Mouse (Mus musculus) gastrocnemius, postnatal 25 days (tissue): ENCODE results near the gene Gm19684. TPM values are rescaled to one million over a fixed set of nuclear protein-coding genes. Genes with fewer than 3 reads are reported as not detected.
A peak's percentile ranks its signal among the peaks of the same experiment; 100 is the strongest.
"Not testable (repeated sequence)": the region's sequence is repeated elsewhere in the genome, so short reads cannot be mapped to it uniquely, and the experiment has no call there.

Experiments
- DNase-seq: peaks from one replicate; pipeline ENCODE4 v3.0.0; 2022
- long read RNA-seq, 2 experiments: library from polyadenylated mRNA; stranded (forward); transcript quantifications; one replicate each; pipeline ENCODE4 v2.0.0; 2021
- total RNA-seq, 2 experiments: library from RNA; stranded (reverse); gene quantifications; 1 replicate in 1 of 2; 2 replicates in 1 of 2; pipeline ENCODE4 v1.2.3; 2021

The Gm19684 gene
- not detected for total RNA-seq
- long read RNA-seq, experiment 1 = 0 reads
- long read RNA-seq, experiment 2 = 0 reads

- peak; percentile 47 for DNase-seq
These were observed at the start of gene Gm19684 for GRCm38 (mm10) chr17:36121352-36122020. Gm19684 (plus strand) TSS chr17:36121678.

DNA sequence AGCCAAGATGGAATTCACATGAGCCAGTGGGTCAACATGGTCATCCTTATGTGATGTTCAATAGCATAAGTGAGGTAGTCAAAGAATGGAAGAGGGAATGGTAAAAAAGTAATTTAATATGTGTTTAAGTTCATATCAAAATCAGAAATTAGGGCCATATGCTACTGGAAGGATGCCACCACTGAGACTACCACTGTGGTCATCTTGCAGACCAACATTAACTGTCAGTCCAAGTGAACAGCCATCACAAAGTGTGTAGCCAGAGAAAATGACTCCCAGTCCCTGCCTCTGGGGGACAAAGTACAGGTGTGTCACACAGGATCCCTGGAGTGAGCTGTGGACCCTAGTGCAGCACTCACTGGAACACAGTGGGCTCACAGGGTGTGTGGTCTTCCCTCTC is 39.6 kb upstream of the Gm19684 start:
- DNase-seq = not testable (repeated sequence)

- DNase-seq = not testable (repeated sequence)
These were observed 38.8 kb upstream of the Gm19684 start for GRCm38 (mm10) chr17:36082519-36083232.

GRCm38 (mm10) chr17:36083266-36083869 is 38.1 kb upstream of the Gm19684 start:
- DNase-seq = no peak

DNA sequence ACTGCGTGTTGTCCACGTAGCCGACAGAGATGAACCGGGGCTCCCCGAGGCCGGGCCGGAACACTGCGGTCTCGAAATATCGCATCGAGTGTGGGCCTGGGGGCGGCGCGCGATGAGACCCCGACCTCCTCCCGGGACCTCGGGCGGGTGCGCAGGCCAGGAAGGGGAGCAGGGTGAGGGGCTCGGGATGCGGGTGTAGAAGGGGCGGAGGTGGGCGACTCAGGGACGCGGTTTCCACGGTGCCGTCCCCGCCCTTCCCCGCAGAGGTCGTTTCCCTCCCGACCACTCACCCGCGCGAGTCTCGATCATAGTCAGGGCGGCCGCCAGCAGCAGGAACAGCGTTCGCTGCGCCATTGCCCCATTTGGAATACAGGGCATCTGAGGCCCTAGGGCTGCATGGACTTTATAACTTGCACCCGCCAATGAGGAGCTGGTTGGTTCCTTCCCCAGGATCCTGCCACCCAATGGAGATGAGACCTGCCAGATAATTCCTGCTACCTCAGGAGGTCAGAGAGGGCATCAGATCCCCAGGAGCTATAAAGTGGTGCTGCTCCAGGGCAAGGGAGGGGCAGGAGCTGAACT is 37.5 kb upstream of the Gm19684 start:
- no peak for DNase-seq

DNA sequence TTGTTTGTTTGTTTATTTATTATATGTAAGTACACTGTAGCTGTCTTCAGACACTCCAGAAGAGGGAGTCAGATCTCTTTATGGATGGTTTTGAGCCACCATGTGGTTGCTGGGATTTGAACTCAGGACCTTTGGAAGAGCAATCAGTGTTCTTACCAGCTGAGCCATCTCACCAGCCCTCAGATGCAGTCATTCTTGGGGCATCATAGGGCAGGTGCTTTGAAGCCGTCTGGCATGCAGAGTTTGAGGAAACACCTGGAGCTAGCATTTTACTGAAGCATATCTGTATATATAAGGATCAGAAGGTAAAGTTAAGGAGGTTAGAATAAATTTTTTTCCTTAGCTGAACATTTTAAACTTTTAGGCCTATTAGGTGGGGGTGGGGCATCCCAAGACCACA is 35.5 kb upstream of the Gm19684 start:
- not testable (repeated sequence) for DNase-seq

DNA sequence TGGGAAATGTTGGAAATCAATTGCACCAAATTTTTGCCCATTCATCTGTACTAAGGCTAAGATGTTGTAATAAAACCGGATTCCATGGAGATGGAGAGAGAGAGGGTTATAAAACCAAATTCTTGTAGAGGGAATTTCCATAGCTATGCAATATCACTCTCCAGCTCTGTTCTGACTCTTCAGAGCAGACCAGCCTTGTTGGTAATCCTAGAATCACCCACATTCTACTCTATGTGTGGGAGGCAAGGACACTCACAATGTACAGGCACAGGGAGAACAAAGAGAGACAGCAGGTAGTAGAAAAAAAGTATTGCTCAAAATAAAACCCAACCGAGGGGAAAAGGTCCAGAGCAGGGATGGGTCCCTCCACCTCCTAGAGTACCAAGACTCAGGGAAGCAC is 29.5 kb upstream of the Gm19684 start:
- DNase-seq = not testable (repeated sequence)

- DNase-seq = not testable (repeated sequence)
These were observed 29.0 kb upstream of the Gm19684 start for GRCm38 (mm10) chr17:36092520-36092919.

DNA sequence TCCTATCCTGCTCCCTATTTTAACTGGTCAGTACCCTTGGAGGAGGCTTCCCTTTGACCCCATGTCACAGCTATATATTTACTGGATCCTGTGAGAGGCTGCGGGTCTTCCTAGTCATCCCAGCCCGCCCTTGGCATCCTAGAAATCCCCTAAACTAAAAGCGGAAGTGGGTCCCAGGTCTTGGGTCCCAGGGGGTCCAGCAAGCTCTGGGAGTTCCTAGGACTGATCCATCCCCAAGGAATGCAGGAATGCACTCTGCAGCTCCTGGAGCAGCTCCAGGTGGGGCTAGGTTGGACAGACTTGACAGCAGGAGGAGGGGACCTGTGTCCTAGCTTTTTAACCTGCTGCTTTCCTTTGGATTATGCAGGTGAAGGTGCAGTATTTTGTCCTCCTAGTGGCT is 27.5 kb upstream of the Gm19684 start:
- no peak for DNase-seq

DNA sequence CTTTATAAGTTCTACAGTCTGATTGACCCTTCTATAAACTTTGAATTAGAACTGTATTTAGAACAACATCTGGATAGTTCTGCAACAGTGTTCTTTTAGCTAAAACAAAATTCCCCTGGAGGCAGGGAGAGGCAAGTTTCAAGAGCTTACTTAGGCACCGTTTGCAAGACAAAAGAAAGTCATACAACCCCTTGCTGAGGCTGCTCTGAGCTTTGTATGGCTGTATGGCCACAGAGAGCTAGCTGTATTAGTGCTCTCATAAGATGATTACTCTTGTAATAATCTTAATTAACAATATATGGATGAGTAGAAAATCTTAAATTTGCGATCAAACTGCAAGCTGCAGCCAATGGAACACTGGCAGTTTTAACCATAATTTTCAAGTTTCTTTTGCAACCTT is 21.9 kb upstream of the Gm19684 start:
- not testable (repeated sequence) for DNase-seq

GRCm38 (mm10) chr17:36102091-36102490 is 19.4 kb upstream of the Gm19684 start:
- not testable (repeated sequence) for DNase-seq

DNA sequence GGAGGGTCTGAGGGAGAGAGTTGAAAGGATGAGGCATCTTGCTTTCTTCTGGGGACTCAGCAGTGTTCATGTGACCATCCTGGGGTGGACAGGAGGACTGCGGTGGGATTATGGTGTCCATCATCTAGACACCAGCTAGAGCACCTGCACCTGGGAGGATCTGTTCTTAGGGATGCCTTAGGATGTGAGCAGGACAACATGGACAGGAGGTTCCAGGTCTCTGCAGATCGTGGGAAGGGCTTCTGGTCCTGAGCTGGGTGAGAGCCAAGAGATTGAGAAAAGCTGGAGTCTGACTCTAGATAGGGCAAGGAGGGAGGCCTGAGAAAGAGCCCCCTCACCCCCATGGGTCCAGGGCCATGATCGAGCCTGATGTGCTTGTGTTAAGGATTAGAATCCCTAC is 11.3 kb upstream of the Gm19684 start:
- not testable (repeated sequence) for DNase-seq

- DNase-seq = not testable (repeated sequence)
These were observed 10.6 kb upstream of the Gm19684 start for GRCm38 (mm10) chr17:36110641-36111509.

GRCm38 (mm10) chr17:36111510-36111868 is 10.0 kb upstream of the Gm19684 start:
- DNase-seq = not testable (repeated sequence)

- not testable (repeated sequence) for DNase-seq
These were observed 7.4 kb upstream of the Gm19684 start for GRCm38 (mm10) chr17:36113979-36114593.

- DNase-seq = not testable (repeated sequence)
These were observed 4.9 kb upstream of the Gm19684 start for GRCm38 (mm10) chr17:36116545-36116944.

DNA sequence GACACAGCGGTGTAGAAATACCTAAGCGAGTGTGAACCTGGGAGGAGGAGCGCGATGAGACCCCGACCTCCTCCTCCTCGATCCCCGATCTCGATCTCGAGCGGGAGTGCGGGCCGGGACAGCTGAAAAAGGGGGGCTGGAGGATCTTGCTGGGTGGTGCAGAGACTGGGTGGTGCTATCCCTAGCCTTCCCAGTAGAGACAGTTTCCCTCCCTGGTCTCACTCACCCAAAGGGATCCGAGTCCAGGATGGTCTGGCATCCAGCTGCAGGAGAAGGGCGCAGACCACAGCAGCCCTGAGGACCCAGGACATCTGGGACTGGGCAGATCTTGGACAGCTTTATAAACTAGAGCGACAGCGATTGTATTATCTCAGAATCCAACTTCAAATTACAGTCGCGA is 639 bp upstream of the Gm19684 start:
- not testable (repeated sequence) for DNase-seq

DNA sequence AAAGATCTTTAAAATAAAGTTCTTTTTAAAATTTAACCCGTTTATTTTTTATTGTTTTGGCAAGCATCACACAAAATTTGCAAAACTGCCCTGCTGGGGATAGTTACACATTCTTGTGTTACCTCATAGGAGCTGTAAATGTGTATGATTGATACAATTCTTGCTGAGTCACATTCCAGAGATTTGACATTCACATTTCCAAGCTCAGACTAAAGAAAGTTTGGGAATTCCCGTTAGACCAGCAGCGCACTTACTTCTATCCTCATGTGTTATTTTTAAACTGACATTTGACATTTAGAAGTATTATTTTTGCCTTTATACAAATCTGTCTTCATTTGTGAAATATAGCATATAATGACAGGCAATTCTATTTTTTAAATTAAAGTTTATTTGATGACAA is 2.6 kb downstream of the Gm19684 start:
- DNase-seq = not testable (repeated sequence)

GRCm38 (mm10) chr17:36128525-36128924 is 7.0 kb downstream of the Gm19684 start:
- DNase-seq = not testable (repeated sequence)

GRCm38 (mm10) chr17:36128968-36129817 is 7.7 kb downstream of the Gm19684 start, which contains the start of gene Gm7030:
Gm7030 (minus strand) TSS chr17:36129425.
- peak; percentile 8 for DNase-seq
